Mouse (Mus musculus): ENCODE data around the gene Flcn. TPM values are rescaled to one million over a fixed set of nuclear protein-coding genes. Genes with fewer than 3 reads are reported as not detected.

Flcn gene
- polyA plus RNA-seq, 1 experiment from 2014 or later = 45.9 TPM

GRCm38 (mm10) chr11:59815482-59816065 lies 5.8 kb upstream of the Flcn start:
- Histone ChIP-seq H3K4me3 (no peak overlapping the region), H3K9me3 (no peaks in the 10 kb centered on the region), H3K27me3 (no peaks in the 10 kb centered on the region), H3K36me3 (peaks cover 47% of the 10 kb centered on the region), H3K4me1 (peaks cover 2% of the 10 kb centered on the region; the same call in 1 of the 2 replicates), H3K4me2 (replicated peaks) (no peak overlapping the region), H3K9ac (replicated peaks) (no peak overlapping the region), H3K27ac (replicated peaks) (no peak overlapping the region)
- WGBS = 89% methylated on average over 6 of the region's 6 CpGs
- no peak for ATAC-seq (replicated peaks)

DNA sequence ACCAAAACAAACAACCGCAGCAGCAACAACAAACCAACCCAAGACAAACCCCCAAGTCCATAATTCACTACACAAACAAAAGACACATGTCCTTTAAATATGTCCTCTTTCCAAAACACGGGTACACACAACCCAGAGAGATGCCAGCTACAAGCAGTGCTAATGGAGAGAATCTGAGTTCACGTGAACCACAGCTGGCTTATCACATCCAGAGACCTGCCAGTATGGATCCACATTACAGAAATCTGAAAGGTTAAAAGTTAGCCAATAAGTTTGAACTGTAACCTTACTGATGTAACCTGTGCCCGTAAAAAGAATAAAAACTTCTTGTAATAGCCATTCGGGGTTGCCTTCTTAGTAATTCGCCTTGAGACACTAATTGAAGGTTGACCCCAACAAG lies 5.1 kb upstream of the Flcn start:
- Histone ChIP-seq H3K27me3 (no peaks in the 10 kb centered on the region), H3K9ac (replicated peaks) (no peak overlapping the region), H3K36me3 (peaks cover 41% of the 10 kb centered on the region), H3K4me1 (peaks cover 2% of the 10 kb centered on the region; the same call in 1 of the 2 replicates), H3K27ac (replicated peaks) (no peak overlapping the region), H3K4me3 (no peak overlapping the region), H3K4me2 (replicated peaks) (no peak overlapping the region), H3K9me3 (no peaks in the 10 kb centered on the region)
- no peak for ATAC-seq (replicated peaks)
- 90% methylated on average over 6 of the region's 6 CpGs for WGBS

DNA sequence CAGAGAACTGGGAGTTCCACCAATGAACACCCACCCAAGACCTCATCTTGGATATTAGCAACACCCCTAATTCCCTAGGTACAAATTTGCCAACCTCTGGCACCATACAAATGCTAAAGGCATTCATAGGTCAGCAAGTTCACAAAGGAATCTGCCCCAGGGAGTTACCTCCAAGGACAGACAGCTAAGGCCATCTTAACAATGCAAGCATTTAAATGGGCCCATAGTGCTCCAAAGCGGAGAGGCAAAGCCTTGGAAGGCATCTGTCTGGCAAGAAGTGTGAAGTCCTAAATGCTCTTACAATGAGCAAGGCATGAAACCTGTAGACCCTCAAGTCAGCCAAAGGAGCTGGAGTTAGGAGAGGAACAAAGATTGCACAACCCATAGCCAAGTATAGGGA lies 4.5 kb upstream of the Flcn start:
- Histone ChIP-seq H3K9me3 (no peaks in the 10 kb centered on the region), H3K27ac (replicated peaks) (no peak overlapping the region), H3K4me1 (peaks cover 2% of the 10 kb centered on the region; the same call in 1 of the 2 replicates), H3K4me2 (replicated peaks) (no peak overlapping the region), H3K4me3 (no peak overlapping the region), H3K36me3 (peaks cover 35% of the 10 kb centered on the region), H3K27me3 (no peaks in the 10 kb centered on the region), H3K9ac (replicated peaks) (no peak overlapping the region)
- ATAC-seq (replicated peaks) = no peak
- WGBS = 71% methylated on average over 1 of the region's 1 CpGs

DNA sequence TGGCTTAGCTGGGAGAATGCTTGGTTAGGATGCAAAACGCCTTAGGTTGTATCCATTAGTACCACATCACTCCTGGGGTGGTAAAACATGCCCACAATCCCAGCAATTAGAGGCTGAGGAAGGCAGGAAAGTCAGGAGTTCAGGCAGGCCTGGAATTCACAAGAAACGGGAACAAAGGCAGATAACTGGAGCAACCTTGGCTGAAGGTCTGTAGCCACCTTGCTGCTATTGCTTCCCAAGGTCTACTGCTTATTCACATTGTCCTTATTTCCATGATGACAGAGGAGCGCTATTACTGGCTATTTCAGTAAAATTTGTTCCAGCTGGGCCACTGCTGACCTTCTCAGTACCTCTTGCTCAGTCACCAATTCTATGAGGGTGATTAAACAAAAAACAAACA lies 3.5 kb upstream of the Flcn start:
- Histone ChIP-seq H3K4me1 (peaks cover 12% of the 10 kb centered on the region), H3K4me3 (no peak overlapping the region), H3K36me3 (peaks cover 25% of the 10 kb centered on the region), H3K9ac (replicated peaks) (no peak overlapping the region), H3K27ac (replicated peaks) (no peak overlapping the region), H3K27me3 (no peaks in the 10 kb centered on the region), H3K9me3 (no peaks in the 10 kb centered on the region), H3K4me2 (replicated peaks) (no peak overlapping the region)
- 88% methylated on average over 3 of the region's 3 CpGs for WGBS
- ATAC-seq (replicated peaks) = no peak

DNA sequence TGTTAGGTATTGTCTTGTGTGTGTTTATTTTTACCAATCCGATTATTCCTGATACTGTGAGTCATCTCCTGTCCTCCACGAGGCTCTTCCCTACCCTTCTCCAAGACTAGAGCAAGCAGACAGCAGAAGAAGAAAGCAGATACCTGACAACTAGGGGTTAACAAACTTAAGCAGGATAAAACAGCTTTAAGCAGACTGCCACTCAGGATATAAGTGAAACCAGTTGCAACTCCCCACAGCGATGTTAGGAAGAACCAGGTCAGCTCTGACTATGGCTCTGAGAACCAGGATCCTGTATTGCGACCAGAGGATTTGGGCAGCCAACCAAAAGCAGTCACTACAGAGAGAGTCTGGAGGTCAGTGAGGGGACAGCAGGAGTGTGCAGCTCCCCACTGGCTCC lies 1.4 kb upstream of the Flcn start:
- Histone ChIP-seq H3K4me2 (replicated peaks) (no peak overlapping the region), H3K4me1 (peaks cover 12% of the 10 kb centered on the region), H3K9ac (replicated peaks) (no peak overlapping the region), H3K4me3 (no peak overlapping the region), H3K27me3 (no peaks in the 10 kb centered on the region), H3K27ac (replicated peaks) (no peak overlapping the region), H3K36me3 (peaks cover 18% of the 10 kb centered on the region), H3K9me3 (no peaks in the 10 kb centered on the region)
- WGBS = 87% methylated on average over 4 of the region's 4 CpGs
- no peak for ATAC-seq (replicated peaks)

- Histone ChIP-seq H3K27me3 (no peaks in the 10 kb centered on the region), H3K36me3 (peaks cover 19% of the 10 kb centered on the region), H3K4me1 (peaks cover 12% of the 10 kb centered on the region), H3K9ac (replicated peaks) (peak overlapping the region; percentile 99), H3K27ac (replicated peaks) (peak overlapping the region; percentile 100), H3K4me3 (peak overlapping the region; percentile 86), H3K4me2 (replicated peaks) (peak overlapping the region; percentile 77), H3K9me3 (no peaks in the 10 kb centered on the region)
- ATAC-seq (replicated peaks) = no peak; the same call in 1 of the 2 replicates
- WGBS = 64% methylated on average over 14 of the region's 14 CpGs
Measured at GRCm38 (mm10) chr11:59810480-59811158, 803 bp upstream of the Flcn start.

DNA sequence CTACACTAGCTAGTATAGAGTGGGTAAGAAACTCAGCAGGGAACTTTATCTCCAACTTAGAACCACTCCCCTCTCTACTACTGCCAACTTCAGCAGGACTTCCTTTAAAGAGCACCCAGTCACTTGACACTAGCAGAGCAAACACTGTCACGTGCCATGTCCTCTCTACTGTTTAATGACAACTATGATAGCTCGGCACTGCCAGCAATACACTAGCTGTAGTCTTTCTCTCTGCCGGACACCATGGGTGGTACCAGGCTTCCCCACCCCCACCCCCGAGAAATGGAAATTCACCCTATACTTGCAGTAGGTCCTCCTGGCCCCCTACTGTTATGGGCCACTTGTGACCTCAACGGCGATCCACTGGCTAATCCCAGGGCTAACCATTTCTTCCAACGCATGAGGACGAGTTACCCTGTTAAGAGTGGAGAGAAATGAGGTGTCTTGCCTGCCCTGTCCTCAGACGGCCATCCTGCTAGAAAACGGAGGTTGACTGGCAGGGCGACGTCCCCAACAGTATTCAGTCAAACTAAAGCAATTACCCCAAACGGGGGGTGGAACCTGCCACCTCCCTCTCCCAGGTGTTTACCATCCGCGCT lies 646 bp downstream of the Flcn start:
- Histone ChIP-seq H3K4me1 (peaks cover 12% of the 10 kb centered on the region), H3K27me3 (no peaks in the 10 kb centered on the region), H3K4me2 (replicated peaks) (peak overlapping the region; percentile 77), H3K36me3 (peaks cover 26% of the 10 kb centered on the region), H3K4me3 (peak overlapping the region; percentile 86), H3K27ac (replicated peaks) (peak overlapping the region; percentile 100), H3K9me3 (no peaks in the 10 kb centered on the region), H3K9ac (replicated peaks) (peak overlapping the region; percentile 99)
- peak; percentile 36 for ATAC-seq (replicated peaks)
- under 1% methylated on average over 15 of the region's 15 CpGs for WGBS

DNA sequence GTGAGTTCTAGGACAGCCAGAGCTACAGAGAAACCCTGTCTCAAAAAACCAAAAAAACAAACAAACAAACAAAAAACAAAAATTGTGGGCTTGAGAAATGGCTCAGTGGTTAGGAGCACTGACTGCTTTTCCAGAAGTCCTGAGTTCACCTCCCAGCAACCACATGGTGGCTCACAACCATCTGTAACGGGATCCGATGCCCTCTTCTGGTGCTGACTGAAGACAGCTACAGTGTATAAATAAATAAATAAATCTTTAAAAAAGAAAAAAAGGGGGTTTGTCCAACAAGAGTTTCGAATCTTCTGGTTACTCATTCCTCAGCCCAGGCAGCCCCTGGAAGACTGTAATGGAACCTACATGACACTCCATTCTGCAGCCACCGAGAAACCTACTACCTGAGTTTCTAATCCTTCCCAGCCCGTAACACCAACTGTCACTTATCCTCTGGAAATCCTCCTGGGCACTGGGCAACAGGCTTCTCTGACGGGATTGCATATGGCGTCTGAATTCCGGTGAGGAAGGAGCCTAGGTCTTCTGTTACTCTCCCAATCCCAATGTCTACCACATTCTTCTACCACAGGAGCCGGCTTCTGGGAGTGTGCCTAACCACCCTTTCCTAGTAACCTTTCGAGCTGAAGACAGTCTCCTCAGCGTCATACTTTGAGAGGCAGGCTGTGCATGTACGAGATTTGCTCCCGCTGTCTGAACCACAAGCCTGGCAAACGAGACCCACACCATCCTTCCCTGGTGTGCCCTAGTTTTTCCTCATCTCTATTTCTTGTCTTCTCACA lies 1.5 kb downstream of the Flcn start:
- ATAC-seq (replicated peaks) = no peak
- Histone ChIP-seq H3K27me3 (no peaks in the 10 kb centered on the region), H3K9me3 (no peaks in the 10 kb centered on the region), H3K36me3 (peaks cover 34% of the 10 kb centered on the region), H3K27ac (replicated peaks) (0 out of 2 replicates have a peak overlapping the region, but pooled peaks have one; percentile 100), H3K4me2 (replicated peaks) (peak overlapping the region; percentile 77), H3K4me1 (peaks cover 12% of the 10 kb centered on the region), H3K4me3 (peak overlapping the region; percentile 86), H3K9ac (replicated peaks) (peak overlapping the region; percentile 99)
- 72% methylated on average over 14 of the region's 14 CpGs for WGBS

GRCm38 (mm10) chr11:59805656-59806055 lies 4.2 kb downstream of the Flcn start:
- Histone ChIP-seq H3K36me3 (peaks cover 59% of the 10 kb centered on the region), H3K4me3 (no peak overlapping the region), H3K4me2 (replicated peaks) (no peak overlapping the region), H3K4me1 (peaks cover 10% of the 10 kb centered on the region), H3K27me3 (no peaks in the 10 kb centered on the region), H3K9me3 (no peaks in the 10 kb centered on the region), H3K27ac (replicated peaks) (no peak overlapping the region), H3K9ac (replicated peaks) (no peak overlapping the region)
- WGBS = 96% methylated on average over 2 of the region's 2 CpGs
- ATAC-seq (replicated peaks) = no peak

DNA sequence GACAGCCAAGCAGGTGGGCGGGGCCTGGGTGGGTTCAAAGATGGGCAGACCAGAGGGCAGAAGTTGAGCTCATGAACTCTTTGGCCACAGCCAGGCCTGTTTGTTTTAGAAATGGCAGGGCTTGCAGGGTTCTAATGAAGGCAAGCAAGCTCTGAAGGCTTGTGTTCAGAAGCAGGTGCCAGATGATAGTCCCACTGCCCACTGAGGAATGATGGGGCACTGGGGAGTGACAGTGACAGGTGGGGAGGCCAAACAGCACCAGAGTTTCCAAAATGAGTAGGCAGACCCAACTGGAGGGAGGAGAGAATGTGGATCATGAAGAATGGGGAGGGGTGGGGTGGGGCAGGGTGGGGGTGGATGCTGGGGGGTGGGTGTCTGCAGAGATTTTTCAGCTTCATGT lies 4.6 kb downstream of the Flcn start:
- H3K4me2 ChIP-seq (replicated peaks) = no peak overlapping the region
- no peak overlapping the region for H3K4me3 ChIP-seq
- ATAC-seq (replicated peaks) = no peak
- H3K27ac ChIP-seq (replicated peaks) = no peak overlapping the region
- H3K27me3 ChIP-seq = no peaks in the 10 kb centered on the region
- 100% methylated on average over 1 of the region's 1 CpGs for WGBS
- H3K9me3 ChIP-seq = no peaks in the 10 kb centered on the region
- no peak overlapping the region for H3K9ac ChIP-seq (replicated peaks)
- H3K4me1 ChIP-seq = peaks cover 10% of the 10 kb centered on the region
- H3K36me3 ChIP-seq = peaks cover 63% of the 10 kb centered on the region

DNA sequence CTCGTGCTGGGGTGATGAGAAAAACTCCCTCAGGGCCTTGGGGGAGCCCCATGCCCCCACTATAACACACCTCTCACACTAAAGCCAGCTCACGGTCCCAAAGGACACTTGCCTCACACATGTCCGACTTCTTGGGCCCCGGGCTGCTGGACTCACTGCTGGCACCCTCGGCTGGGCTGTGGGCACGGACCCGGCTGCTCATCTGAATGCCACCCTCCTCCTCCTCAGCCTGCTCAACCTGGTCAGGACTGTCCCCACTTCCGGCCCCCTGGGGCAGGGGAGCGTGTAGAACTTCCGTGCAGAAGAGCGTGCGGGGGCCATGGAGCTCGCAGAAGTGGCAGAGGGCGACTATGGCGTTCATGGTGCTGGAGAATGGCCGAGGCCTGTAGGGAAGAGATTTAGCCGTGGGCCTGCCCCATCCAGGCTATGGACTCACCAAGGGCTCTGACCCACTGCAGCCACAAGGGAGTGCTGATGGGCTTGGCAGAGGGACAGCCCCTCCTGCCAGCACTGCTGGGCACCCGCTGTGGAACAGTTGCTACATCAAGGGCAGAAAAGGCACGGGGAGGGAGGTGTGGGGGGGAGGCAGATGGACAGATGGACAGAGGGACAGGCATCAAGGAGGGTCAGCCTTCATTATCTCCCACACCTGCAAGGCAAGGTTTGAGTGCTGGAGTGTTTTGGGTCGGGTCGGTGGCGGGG lies 5.3 kb downstream of the Flcn start:
- 92% methylated on average over 22 of the region's 22 CpGs for WGBS
- no peak overlapping the region for H3K4me3 ChIP-seq
- no peak overlapping the region for H3K4me2 ChIP-seq (replicated peaks)
- no peak overlapping the region for H3K9ac ChIP-seq (replicated peaks)
- H3K27me3 ChIP-seq = no peaks in the 10 kb centered on the region
- no peak overlapping the region for H3K27ac ChIP-seq (replicated peaks)
- no peaks in the 10 kb centered on the region for H3K9me3 ChIP-seq
- peaks cover 70% of the 10 kb centered on the region for H3K36me3 ChIP-seq
- ATAC-seq (replicated peaks) = no peak
- peaks cover 10% of the 10 kb centered on the region for H3K4me1 ChIP-seq

Data from forebrain, embryonic 15.5 days (tissue).